In the genomic region with DNA sequence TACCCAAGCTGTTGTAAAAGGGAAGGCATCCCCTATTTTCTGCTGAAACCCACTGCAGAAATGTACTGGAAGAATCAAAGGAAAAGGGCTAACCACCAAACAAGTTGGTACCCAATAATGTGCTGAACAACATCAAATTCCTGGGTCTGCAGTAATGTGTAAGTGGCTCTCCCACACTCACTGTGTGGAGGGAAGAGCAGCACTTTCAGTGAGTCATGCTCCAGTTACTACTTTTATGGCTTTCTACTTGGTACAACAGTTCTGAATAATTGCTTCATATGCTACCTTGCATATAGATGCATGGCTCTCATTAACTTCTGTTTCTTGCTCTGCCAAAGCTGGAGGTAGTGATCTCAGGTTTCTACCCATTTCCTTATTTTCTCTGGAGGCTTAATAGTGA, we compare ENCODE assay signal across 19 mouse cellular contexts.
DNase-seq lines count a peak whose midpoint lies in the region; ATAC-seq lines count a peak whose summit lies in the region.
"Had no signal": no experiment of that assay in that cellular context is flagged by ENCODE, and none has a peak within 500 bp of the region (broad histone marks: within the 10 kb centered on the region; RNA-seq: fewer than 3 reads in every experiment).

No protein-coding gene starts in this region.

- no peak for ATAC-seq in hindbrain, embryonic 12.5 days (ENCODE audit: low FRiP score)
- ATAC-seq: forebrain, embryonic 13.5 days; forebrain, embryonic 15.5 days had no signal

- H3K27me3 ChIP-seq in hindbrain, embryonic 12.5 days, result no peaks in the 10 kb centered on the region
- H3K27me3 ChIP-seq: embryonic facial prominence, embryonic 12.5 days; forebrain, embryonic 13.5 days; forebrain, embryonic 15.5 days had no signal

- H3K27ac ChIP-seq in hindbrain, embryonic 12.5 days, result no peak overlapping the region
- H3K27ac ChIP-seq: embryonic facial prominence, embryonic 10.5 days; embryonic facial prominence, embryonic 12.5 days; forebrain, embryonic 13.5 days; forebrain, embryonic 15.5 days had no signal

- no peak overlapping the region for H3K9ac ChIP-seq in hindbrain, embryonic 12.5 days
- H3K9ac ChIP-seq: embryonic facial prominence, embryonic 12.5 days; forebrain, embryonic 13.5 days; forebrain, embryonic 15.5 days had no signal

- H3K4me2 ChIP-seq in hindbrain, embryonic 12.5 days (replicated peaks), result no peak overlapping the region
- H3K4me2 ChIP-seq: embryonic facial prominence, embryonic 12.5 days; forebrain, embryonic 13.5 days; forebrain, embryonic 15.5 days had no signal

- H3K4me1 ChIP-seq in hindbrain, embryonic 12.5 days, result no peaks in the 10 kb centered on the region
- H3K4me1 ChIP-seq: embryonic facial prominence, embryonic 10.5 days; embryonic facial prominence, embryonic 12.5 days; forebrain, embryonic 13.5 days; forebrain, embryonic 15.5 days had no signal

- no peaks in the 10 kb centered on the region for H3K9me3 ChIP-seq in hindbrain, embryonic 12.5 days (replicated peaks)
- H3K9me3 ChIP-seq: embryonic facial prominence, embryonic 10.5 days; embryonic facial prominence, embryonic 12.5 days; forebrain, embryonic 13.5 days; forebrain, embryonic 15.5 days had no signal

- no peaks in the 10 kb centered on the region for H3K36me3 ChIP-seq in hindbrain, embryonic 12.5 days
- H3K36me3 ChIP-seq: embryonic facial prominence, embryonic 10.5 days; embryonic facial prominence, embryonic 12.5 days; forebrain, embryonic 15.5 days had no signal

- peak; percentile 7 for DNase-seq in layer of hippocampus, adult 11-12 months (ENCODE audit: low spot score)
- no peak for DNase-seq in layer of hippocampus, postnatal 36 days
- peak; percentile 28 for DNase-seq in right cerebral cortex, adult 18-20 months
- no peak for DNase-seq in right cerebral cortex, postnatal 4 days
- peak; percentile 61 for DNase-seq in brain, adult 2 months (ENCODE audit: low read depth, low spot score)
- peak; percentile 28 for DNase-seq in telencephalon, adult 2 months (ENCODE audit: low read depth, low spot score)
- DNase-seq: adrenal gland, adult 2 months; adrenal gland, postnatal 10 days; adrenal gland, postnatal 25 days; cerebellum, adult 11-12 months; cerebellum, adult 2 months; cerebellum, adult 9-10 months; cerebellum, postnatal 10 days; cerebellum, postnatal 25 days had no signal

- no peak overlapping the region for H3K4me3 ChIP-seq in hindbrain, embryonic 12.5 days
- H3K4me3 ChIP-seq: embryonic facial prominence, embryonic 10.5 days; embryonic facial prominence, embryonic 12.5 days; forebrain, embryonic 13.5 days; forebrain, embryonic 15.5 days had no signal

Comparison
In these comparisons a context has a peak if more than half of its experiments do, and no peak if none do; other contexts are left out.
1. DNase-seq: peak in layer of hippocampus, adult 11-12 months (single experiment), right cerebral cortex, adult 18-20 months (single experiment), brain, adult 2 months (single experiment) and telencephalon, adult 2 months (single experiment); none in layer of hippocampus, postnatal 36 days (0 of 2) and right cerebral cortex, postnatal 4 days (single experiment).